Mouse (Mus musculus): Measurements from ENCODE around the gene Lnx2. TPM values are rescaled to one million over a fixed set of nuclear protein-coding genes. Genes with fewer than 3 reads are reported as not detected.

Lnx2 gene
- polyA plus RNA-seq, 1 experiment from 2014 or later = 6.3 TPM

- Histone ChIP-seq H3K4me2 (replicated peaks) (no peak overlapping the region), H3K9ac (replicated peaks) (no peak overlapping the region), H3K4me1 (no peaks in the 10 kb centered on the region), H3K9me3 (0 out of 2 replicates have a peak, but pooled peaks cover 4% of the 10 kb centered on the region), H3K4me3 (no peak overlapping the region), H3K27ac (replicated peaks) (no peak overlapping the region), H3K27me3 (no peaks in the 10 kb centered on the region), H3K36me3 (no peaks in the 10 kb centered on the region)
- no peak for ATAC-seq (ENCODE audit: low FRiP score, low read depth)
- 92% methylated on average over 12 of the region's 12 CpGs for WGBS
These were observed 77.6 kb downstream of the Lnx2 start for GRCm38 (mm10) chr5:146998802-146999201.

- no peak overlapping the region for H3K4me2 ChIP-seq (replicated peaks)
- H3K27ac ChIP-seq (replicated peaks) = no peak overlapping the region
- H3K27me3 ChIP-seq = no peaks in the 10 kb centered on the region
- no peak overlapping the region for H3K9ac ChIP-seq (replicated peaks)
- ATAC-seq (ENCODE audit: low FRiP score, low read depth) = no peak
- WGBS = 82% methylated on average over 7 of the region's 7 CpGs
- H3K9me3 ChIP-seq = no peaks in the 10 kb centered on the region
- H3K36me3 ChIP-seq = no peaks in the 10 kb centered on the region
- H3K4me1 ChIP-seq = no peaks in the 10 kb centered on the region
- no peak overlapping the region for H3K4me3 ChIP-seq
These were observed 79.6 kb downstream of the Lnx2 start for GRCm38 (mm10) chr5:146996812-146997211.

DNA sequence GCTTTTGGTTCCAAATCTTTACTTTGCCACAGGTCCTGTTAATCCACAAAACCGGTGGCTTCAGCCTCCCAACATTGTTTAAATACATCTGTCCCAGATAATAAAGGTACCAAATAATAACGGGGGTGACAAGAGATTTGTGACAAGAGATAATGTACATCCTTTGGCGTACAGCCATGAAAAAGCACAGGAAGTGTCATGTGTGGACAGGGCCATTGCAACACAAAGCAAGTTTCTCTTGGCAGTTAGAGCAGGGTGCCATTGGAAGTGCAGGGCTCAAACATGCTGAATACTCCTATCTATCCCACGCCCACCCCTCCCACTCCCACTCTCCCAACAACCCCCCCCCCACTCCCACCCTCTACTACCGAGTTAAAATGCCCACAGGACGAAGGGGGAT, 81.4 kb downstream of the Lnx2 start:
- Histone ChIP-seq H3K9ac (replicated peaks) (no peak overlapping the region), H3K36me3 (no peaks in the 10 kb centered on the region), H3K4me1 (no peaks in the 10 kb centered on the region), H3K27me3 (no peaks in the 10 kb centered on the region), H3K9me3 (no peaks in the 10 kb centered on the region), H3K4me3 (no peak overlapping the region), H3K4me2 (replicated peaks) (no peak overlapping the region), H3K27ac (replicated peaks) (no peak overlapping the region)
- 82% methylated on average over 6 of the region's 6 CpGs for WGBS
- ATAC-seq (ENCODE audit: low FRiP score, low read depth) = no peak

DNA sequence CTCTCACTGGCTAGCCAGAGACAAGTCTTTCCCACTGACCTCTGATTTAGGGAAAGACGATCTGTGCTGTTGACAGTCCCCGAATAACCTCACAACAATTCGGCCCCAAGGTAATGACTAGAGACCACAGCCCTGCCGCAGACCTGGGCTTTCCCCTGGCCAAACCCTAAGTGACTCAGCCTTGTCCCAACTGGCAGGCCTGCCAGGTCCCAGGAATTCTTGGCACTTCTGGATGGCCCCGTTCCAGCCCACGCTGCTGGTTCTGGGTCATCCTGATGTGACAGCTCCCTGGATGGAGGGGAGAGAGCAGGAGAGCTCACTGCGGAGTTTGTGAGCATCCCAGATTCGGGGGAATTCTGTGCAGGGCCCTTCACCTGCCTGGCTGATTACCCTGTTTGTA, 82.9 kb downstream of the Lnx2 start:
- Histone ChIP-seq H3K9me3 (no peaks in the 10 kb centered on the region), H3K4me3 (no peak overlapping the region), H3K27me3 (no peaks in the 10 kb centered on the region), H3K4me2 (replicated peaks) (no peak overlapping the region), H3K9ac (replicated peaks) (no peak overlapping the region), H3K36me3 (no peaks in the 10 kb centered on the region), H3K27ac (replicated peaks) (no peak overlapping the region), H3K4me1 (no peaks in the 10 kb centered on the region)
- no peak for ATAC-seq (ENCODE audit: low FRiP score, low read depth)
- 80% methylated on average over 8 of the region's 8 CpGs for WGBS

DNA sequence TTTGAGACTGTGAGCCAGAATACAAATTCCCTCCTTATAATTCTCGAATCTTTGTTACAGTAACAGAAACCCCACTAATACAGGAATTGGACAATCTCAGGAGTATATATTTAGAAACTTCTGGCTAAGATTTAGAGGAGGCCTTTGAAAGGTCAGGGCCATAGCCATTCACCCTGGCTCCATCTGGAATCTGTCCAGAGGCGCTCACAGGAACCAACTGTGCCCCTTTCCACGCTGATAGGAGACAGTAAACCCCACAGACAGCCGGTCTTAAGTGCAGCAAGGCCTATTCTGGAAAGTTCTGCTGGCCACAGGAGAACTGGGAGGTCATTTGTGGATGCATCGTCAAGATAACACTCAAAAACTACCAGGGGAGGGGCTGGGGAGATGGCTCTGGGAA, 87.3 kb downstream of the Lnx2 start:
- 78% methylated on average over 5 of the region's 5 CpGs for WGBS

GRCm38 (mm10) chr5:146987588-146987987, 88.8 kb downstream of the Lnx2 start:
- H3K4me3 ChIP-seq = no peak overlapping the region
- ATAC-seq (ENCODE audit: low FRiP score, low read depth) = no peak
- no peak overlapping the region for H3K4me2 ChIP-seq (replicated peaks)
- H3K9me3 ChIP-seq = no peaks in the 10 kb centered on the region
- H3K4me1 ChIP-seq = peaks cover 5% of the 10 kb centered on the region; the same call in 1 of the 2 replicates
- no peaks in the 10 kb centered on the region for H3K36me3 ChIP-seq
- peaks cover 26% of the 10 kb centered on the region for H3K27me3 ChIP-seq
- WGBS = 86% methylated on average over 10 of the region's 10 CpGs
- H3K27ac ChIP-seq (replicated peaks) = no peak overlapping the region
- no peak overlapping the region for H3K9ac ChIP-seq (replicated peaks)

More for the DNA sequence above, 87.3 kb downstream of the Lnx2 start:
- Histone ChIP-seq H3K4me2 (replicated peaks) (no peak overlapping the region), H3K9me3 (no peaks in the 10 kb centered on the region), H3K27ac (replicated peaks) (no peak overlapping the region), H3K27me3 (peaks cover 15% of the 10 kb centered on the region), H3K9ac (replicated peaks) (no peak overlapping the region), H3K36me3 (no peaks in the 10 kb centered on the region), H3K4me1 (peaks cover 5% of the 10 kb centered on the region; the same call in 1 of the 2 replicates), H3K4me3 (no peak overlapping the region)
- no peak for ATAC-seq (ENCODE audit: low FRiP score, low read depth)

DNA sequence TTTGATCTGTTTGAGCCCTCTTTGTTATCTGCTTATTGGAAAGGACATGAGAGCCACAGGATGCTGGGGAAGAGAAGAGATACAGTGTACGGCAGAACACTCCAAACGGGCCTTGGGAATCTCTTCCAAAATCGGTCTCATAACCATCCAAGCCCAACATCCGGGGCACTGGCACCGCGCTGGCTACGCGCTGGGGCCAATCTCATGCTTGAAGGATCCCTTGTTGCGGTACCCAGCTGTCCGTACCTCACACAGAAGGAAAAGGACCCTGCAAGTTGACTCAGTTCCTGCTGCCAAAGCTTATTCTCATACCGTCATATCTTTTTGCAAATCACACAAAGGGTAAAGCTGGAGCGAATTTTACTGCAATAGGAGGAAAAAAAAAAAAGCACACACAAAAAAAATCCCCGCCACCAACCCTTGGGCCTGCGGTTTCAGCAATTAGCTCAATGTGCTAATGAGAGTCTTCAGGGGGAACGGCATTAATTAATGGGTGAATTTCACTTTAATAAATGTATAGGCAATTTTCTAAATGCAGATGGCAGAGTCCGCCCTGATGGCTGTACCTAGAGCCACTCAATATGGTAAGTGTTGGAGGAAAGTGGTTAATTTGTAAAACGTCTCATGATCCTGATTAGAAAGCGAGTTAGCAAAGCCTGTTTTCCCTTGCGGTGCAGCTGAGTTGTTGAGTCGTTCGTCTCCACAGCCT, 90.5 kb downstream of the Lnx2 start:
- no peak overlapping the region for H3K4me2 ChIP-seq (replicated peaks)
- ATAC-seq (ENCODE audit: low FRiP score, low read depth) = no peak
- peaks cover 38% of the 10 kb centered on the region for H3K27me3 ChIP-seq

DNA sequence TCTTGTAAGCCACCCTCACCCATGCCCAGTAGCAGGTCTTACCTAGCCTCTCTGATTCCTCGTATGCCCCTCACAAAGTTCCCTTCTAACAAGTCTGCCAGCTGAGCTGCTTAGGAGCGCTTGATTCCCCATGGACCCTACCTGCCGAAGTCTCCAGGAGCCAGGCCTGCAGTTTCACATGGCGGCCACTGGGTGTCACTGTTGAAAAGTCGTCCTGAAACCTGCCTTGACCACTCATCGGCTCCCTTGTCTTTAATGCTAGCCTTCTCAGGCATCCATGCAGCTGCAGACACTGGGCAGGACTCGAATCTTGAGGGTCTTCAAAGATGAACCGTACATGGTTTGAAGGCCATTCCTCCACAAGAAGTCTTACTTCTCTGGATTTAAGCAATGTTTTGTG, 93.2 kb downstream of the Lnx2 start:
- Histone ChIP-seq H3K36me3 (no peaks in the 10 kb centered on the region), H3K4me2 (replicated peaks) (no peak overlapping the region), H3K9ac (replicated peaks) (no peak overlapping the region), H3K4me1 (peaks cover 5% of the 10 kb centered on the region; the same call in 1 of the 2 replicates), H3K4me3 (no peak overlapping the region), H3K27ac (replicated peaks) (no peak overlapping the region), H3K9me3 (no peaks in the 10 kb centered on the region), H3K27me3 (peaks cover 38% of the 10 kb centered on the region)
- ATAC-seq (ENCODE audit: low FRiP score, low read depth) = 0 out of 2 replicates have a peak, but pooled peaks have one; percentile 30
- 10% methylated on average over 8 of the region's 8 CpGs for WGBS

More for the DNA sequence above, 90.5 kb downstream of the Lnx2 start:
- Histone ChIP-seq H3K27ac (replicated peaks) (no peak overlapping the region), H3K4me1 (peaks cover 5% of the 10 kb centered on the region; the same call in 1 of the 2 replicates), H3K9ac (replicated peaks) (no peak overlapping the region), H3K36me3 (no peaks in the 10 kb centered on the region), H3K4me3 (no peak overlapping the region), H3K9me3 (no peaks in the 10 kb centered on the region)
- 72% methylated on average over 21 of the region's 21 CpGs for WGBS

- 89% methylated on average over 6 of the region's 6 CpGs for WGBS
- Histone ChIP-seq H3K4me2 (replicated peaks) (no peak overlapping the region), H3K9ac (replicated peaks) (no peak overlapping the region), H3K4me3 (no peak overlapping the region), H3K36me3 (no peaks in the 10 kb centered on the region), H3K4me1 (peaks cover 2% of the 10 kb centered on the region; the same call in 1 of the 2 replicates), H3K9me3 (no peaks in the 10 kb centered on the region), H3K27me3 (peaks cover 38% of the 10 kb centered on the region), H3K27ac (replicated peaks) (no peak overlapping the region)
- ATAC-seq (ENCODE audit: low FRiP score, low read depth) = no peak
These were observed 95.0 kb downstream of the Lnx2 start for GRCm38 (mm10) chr5:146981376-146981775.

DNA sequence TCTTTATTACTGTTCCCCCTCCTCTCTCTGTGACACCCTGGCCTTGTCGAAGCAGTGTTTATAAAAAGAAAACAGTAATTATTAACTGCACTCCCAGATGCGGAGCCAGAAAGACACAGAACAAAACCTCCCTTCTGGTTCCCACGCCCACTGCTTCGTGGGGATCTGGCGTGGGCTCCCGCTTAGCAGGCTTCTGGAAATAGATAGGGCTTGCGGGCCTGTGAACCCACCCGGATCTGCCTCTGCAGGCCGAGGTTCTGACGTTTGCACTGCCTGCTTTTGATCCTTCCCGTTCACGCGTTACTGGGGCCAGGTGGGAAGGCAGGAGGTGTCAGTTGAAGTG, 101.6 kb downstream of the Lnx2 start:
- Histone ChIP-seq H3K27me3 (peaks cover 12% of the 10 kb centered on the region), H3K27ac (replicated peaks) (no peak overlapping the region), H3K9me3 (no peaks in the 10 kb centered on the region), H3K4me1 (no peaks in the 10 kb centered on the region), H3K4me3 (no peak overlapping the region), H3K9ac (replicated peaks) (no peak overlapping the region), H3K4me2 (replicated peaks) (no peak overlapping the region), H3K36me3 (no peaks in the 10 kb centered on the region)
- WGBS = 73% methylated on average over 13 of the region's 13 CpGs
- ATAC-seq (ENCODE audit: low FRiP score, low read depth) = no peak

GRCm38 (mm10) chr5:146973858-146974780, 102.3 kb downstream of the Lnx2 start:
- 84% methylated on average over 25 of the region's 25 CpGs for WGBS
- no peak for ATAC-seq (ENCODE audit: low FRiP score, low read depth)
- H3K9ac ChIP-seq (replicated peaks) = no peak overlapping the region
- no peaks in the 10 kb centered on the region for H3K9me3 ChIP-seq
- peaks cover 2% of the 10 kb centered on the region; the same call in 1 of the 2 replicates for H3K4me1 ChIP-seq
- peaks cover 12% of the 10 kb centered on the region for H3K27me3 ChIP-seq
- H3K27ac ChIP-seq (replicated peaks) = no peak overlapping the region
- no peak overlapping the region for H3K4me3 ChIP-seq
- H3K4me2 ChIP-seq (replicated peaks) = no peak overlapping the region
- no peaks in the 10 kb centered on the region for H3K36me3 ChIP-seq

DNA sequence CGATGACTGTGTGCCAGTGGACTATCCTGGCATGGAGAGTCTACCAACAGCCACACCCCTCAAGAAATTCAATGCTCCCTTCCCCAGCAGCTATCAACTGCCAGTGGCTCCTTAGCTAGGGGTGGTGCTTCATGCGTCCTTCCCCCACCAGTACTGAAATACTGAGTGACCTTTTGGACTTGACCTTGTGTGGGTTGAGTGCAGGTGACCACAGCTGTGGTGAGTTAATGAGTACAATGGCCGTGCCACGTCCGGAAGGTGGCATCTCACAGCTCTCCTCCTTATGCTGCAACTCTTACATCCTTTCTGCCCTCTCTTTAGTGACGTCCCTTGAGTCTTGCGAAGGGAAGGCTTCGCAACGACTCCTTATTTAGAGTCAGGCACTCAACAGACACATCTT, 103.0 kb downstream of the Lnx2 start:
- no peak for ATAC-seq (ENCODE audit: low FRiP score, low read depth)
- Histone ChIP-seq H3K27me3 (peaks cover 12% of the 10 kb centered on the region), H3K4me1 (peaks cover 6% of the 10 kb centered on the region; the same call in 1 of the 2 replicates), H3K4me2 (replicated peaks) (no peak overlapping the region), H3K9ac (replicated peaks) (no peak overlapping the region), H3K9me3 (no peaks in the 10 kb centered on the region), H3K36me3 (no peaks in the 10 kb centered on the region), H3K4me3 (no peak overlapping the region), H3K27ac (replicated peaks) (no peak overlapping the region)
- WGBS = 90% methylated on average over 9 of the region's 9 CpGs

All from midbrain, embryonic 12.5 days (tissue).